ENCODE assay signal across 9 mouse cellular contexts in the genomic region with DNA sequence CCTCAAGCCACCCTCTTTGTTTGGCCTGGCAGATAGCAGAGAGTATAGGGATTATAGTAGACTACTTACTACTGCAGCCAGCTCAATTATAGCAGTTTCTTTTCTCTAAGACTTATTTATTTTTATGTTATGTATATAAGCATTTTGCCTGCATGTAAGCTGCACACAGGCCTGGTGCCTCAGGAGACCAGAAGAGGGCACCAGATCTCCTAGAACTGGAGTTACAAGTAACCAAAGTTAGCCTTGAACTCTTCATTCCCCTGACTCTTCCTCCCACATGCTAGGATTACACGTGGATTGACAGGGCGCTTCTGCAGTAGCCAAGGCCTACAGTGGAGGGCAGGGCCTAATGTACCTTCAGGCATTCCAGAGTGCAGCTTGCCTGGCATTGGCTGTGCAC.
A peak's percentile ranks its signal among the peaks of the same experiment; 100 is the strongest.
DNase-seq lines count a peak whose midpoint lies in the region; TF ChIP-seq lines count a peak whose summit lies in the region.
"Had no signal": no experiment of that assay in that cellular context is flagged by ENCODE, and none has a peak within 500 bp of the region (broad histone marks: within the 10 kb centered on the region; RNA-seq: fewer than 3 reads in every experiment).

No protein-coding gene starts in this region.

- DNase-seq in left cerebral cortex, postnatal 4 days: peak; percentile 36
- DNase-seq in left cerebral cortex, adult 11 months (ENCODE audit: low spot score): no peak
- DNase-seq in MEL-GATA-1-ER (ENCODE audit: extremely low read depth, low read depth): peak; percentile 19
- DNase-seq in c-Kit-positive CD71-negative TER-119-negative erythroid progenitor cells, embryonic 14.5 days (ENCODE audit: low read depth): peak; percentile 18
- DNase-seq in kidney, postnatal 10 days: peak; percentile 51
- peak; percentile 59 for DNase-seq in thymus, adult 2 months
- no peak for DNase-seq in right cerebral cortex, postnatal 25 days
- no peak for DNase-seq in layer of hippocampus, adult 9-11 months

- H3K4me1 ChIP-seq in thymus, adult 2 months (replicated peaks; ENCODE audit: control insufficient read depth, insufficient read depth, low read length): no peaks in the 10 kb centered on the region

- intact Hi-C loops in left cerebral cortex, postnatal 4 days (cut with DNase I): no loop called here

- TF ChIP-seq CTCF in thymus, adult 2 months (IDR thresholded peaks at IDR 0.05; ENCODE audit: borderline replicate concordance, control insufficient read depth, extremely low read depth, insufficient read depth, low read length, poor library complexity): no peak

- H3K36me3 ChIP-seq in thymus, adult 2 months (ENCODE audit: control insufficient read depth, insufficient read depth, low read length): no peaks in the 10 kb centered on the region
- H3K36me3 ChIP-seq: heart, embryonic 13.5 days had no signal

- no peaks in the 10 kb centered on the region for H3K27me3 ChIP-seq in thymus, adult 2 months (ENCODE audit: control insufficient read depth, insufficient read depth, low read length)
- H3K27me3 ChIP-seq: heart, embryonic 13.5 days had no signal

- WGBS in thymus, adult 2 months: 47% methylated on average over 2 of the region's 2 CpGs

- no peak overlapping the region for H3K27ac ChIP-seq in thymus, adult 2 months (ENCODE audit: control insufficient read depth, insufficient read depth, low read length)
- H3K27ac ChIP-seq: heart, embryonic 13.5 days had no signal

- H3K4me3 ChIP-seq in thymus, adult 2 months (ENCODE audit: control insufficient read depth, insufficient read depth, low read length): no peak overlapping the region
- H3K4me3 ChIP-seq: heart, embryonic 13.5 days had no signal

- TF ChIP-seq POLR2A in thymus, adult 2 months (IDR thresholded peaks at IDR 0.05; ENCODE audit: control insufficient read depth, extremely low read depth, insufficient read depth, low read length, poor library complexity): no peak

Comparison
In these comparisons a context has a peak if more than half of its experiments do, and no peak if none do; other contexts are left out.
1. DNase-seq: peak in left cerebral cortex, postnatal 4 days (single experiment), MEL-GATA-1-ER (single experiment), c-Kit-positive CD71-negative TER-119-negative erythroid progenitor cells, embryonic 14.5 days (single experiment), kidney, postnatal 10 days (single experiment) and thymus, adult 2 months (single experiment); none in left cerebral cortex, adult 11 months (single experiment), right cerebral cortex, postnatal 25 days (single experiment) and layer of hippocampus, adult 9-11 months (single experiment).